Comparison of ENCODE assay signal across 28 mouse cellular contexts in genomic region chr5:18433287-18433686, GRCm38 (mm10).
DNase-seq lines count a peak whose midpoint lies in the region; ATAC-seq and TF ChIP-seq lines count a peak whose summit lies in the region.
"Had no signal": no experiment of that assay in that cellular context is flagged by ENCODE, and none has a peak within 500 bp of the region (broad histone marks: within the 10 kb centered on the region; RNA-seq: fewer than 3 reads in every experiment).

No protein-coding gene starts in this region.

- no peaks in the 10 kb centered on the region for H3K36me3 ChIP-seq in forebrain, postnatal 0 days (ENCODE audit: insufficient read depth)
- no peaks in the 10 kb centered on the region for H3K36me3 ChIP-seq in forebrain, embryonic 16.5 days (ENCODE audit: control insufficient read depth, insufficient read depth)
- no peaks in the 10 kb centered on the region for H3K36me3 ChIP-seq in midbrain, embryonic 16.5 days (ENCODE audit: control insufficient read depth, insufficient read depth, low read length)
- no peaks in the 10 kb centered on the region for H3K36me3 ChIP-seq in midbrain, embryonic 10.5 days
- H3K36me3 ChIP-seq: embryonic facial prominence, embryonic 12.5 days; hindbrain, embryonic 13.5 days; limb, embryonic 10.5 days; liver, embryonic 15.5 days; lung, embryonic 15.5 days; neural tube, embryonic 12.5 days had no signal

- no peak for TF ChIP-seq CTCF in forebrain, postnatal 0 days (IDR thresholded peaks at IDR 0.05; ENCODE audit: low read depth)
- TF ChIP-seq CTCF in brain, embryonic 14.5 days (IDR thresholded peaks at IDR 0.05; ENCODE audit: borderline replicate concordance, extremely low read depth, insufficient read depth, insufficient read length): no peak

- no peak for TF ChIP-seq POLR2A in brain, embryonic 14.5 days (IDR thresholded peaks at IDR 0.05; ENCODE audit: borderline replicate concordance, extremely low read depth, insufficient read depth, insufficient read length, poor library complexity, severe bottlenecking)

- no peak overlapping the region for H3K27ac ChIP-seq in forebrain, postnatal 0 days (ENCODE audit: low read depth, low read length)
- no peak overlapping the region for H3K27ac ChIP-seq in forebrain, embryonic 16.5 days (ENCODE audit: low read length)
- no peak overlapping the region for H3K27ac ChIP-seq in midbrain, embryonic 16.5 days (ENCODE audit: low read length)
- no peak overlapping the region for H3K27ac ChIP-seq in midbrain, embryonic 10.5 days (replicated peaks)
- H3K27ac ChIP-seq: embryonic facial prominence, embryonic 12.5 days; hindbrain, embryonic 13.5 days; layer of hippocampus, adult 2 months; left cerebral cortex, adult 2 months; limb, embryonic 10.5 days; liver, embryonic 15.5 days; lung, embryonic 15.5 days; neural tube, embryonic 12.5 days; stomach, postnatal 0 days had no signal

- 21% methylated on average over 7 of the region's 7 CpGs for WGBS in forebrain, postnatal 0 days
- 38% methylated on average over 7 of the region's 7 CpGs for WGBS in forebrain, embryonic 16.5 days
- WGBS in midbrain, embryonic 16.5 days: 33% methylated on average over 7 of the region's 7 CpGs
- 70% methylated on average over 7 of the region's 7 CpGs for WGBS in midbrain, embryonic 10.5 days

- peak; percentile 36 for DNase-seq in forebrain, postnatal 0 days
- DNase-seq in layer of hippocampus, adult 11-12 months (ENCODE audit: low spot score): peak; percentile 12
- no peak for DNase-seq in layer of hippocampus, postnatal 25 days (ENCODE audit: extremely low spot score in 1 of 2, low spot score in 1 of 2)
- DNase-seq in midbrain, embryonic 10.5 days (ENCODE audit: low spot score): no peak
- DNase-seq in brain, embryonic 14.5 days (ENCODE audit: low read depth): peak; percentile 48
- DNase-seq: adrenal gland, postnatal 36 days; cerebellum, adult 18-20 months; cerebellum, postnatal 25 days; gastrocnemius, postnatal 36 days; kidney, adult 18-20 months; liver; lung, postnatal 36 days; thymus, adult 2 months; thymus, postnatal 4 days had no signal

- no peaks in the 10 kb centered on the region for H3K9me3 ChIP-seq in forebrain, postnatal 0 days (ENCODE audit: low read length)
- no peaks in the 10 kb centered on the region for H3K9me3 ChIP-seq in forebrain, embryonic 16.5 days (ENCODE audit: control insufficient read depth, low read length)
- H3K9me3 ChIP-seq in midbrain, embryonic 16.5 days (replicated peaks; ENCODE audit: control insufficient read depth, low read length, poor library complexity, severe bottlenecking): no peaks in the 10 kb centered on the region
- H3K9me3 ChIP-seq in midbrain, embryonic 10.5 days (replicated peaks): no peaks in the 10 kb centered on the region
- H3K9me3 ChIP-seq: embryonic facial prominence, embryonic 12.5 days; hindbrain, embryonic 13.5 days; limb, embryonic 10.5 days; liver, embryonic 15.5 days; lung, embryonic 15.5 days; megakaryocyte, embryonic 14.5 days; neural tube, embryonic 12.5 days had no signal

- H3K4me2 ChIP-seq in forebrain, postnatal 0 days (ENCODE audit: low read depth): no peak overlapping the region
- H3K4me2 ChIP-seq in forebrain, embryonic 16.5 days (ENCODE audit: low read length): no peak overlapping the region
- H3K4me2 ChIP-seq in midbrain, embryonic 16.5 days (ENCODE audit: low read length): no peak overlapping the region
- H3K4me2 ChIP-seq: embryonic facial prominence, embryonic 12.5 days; hindbrain, embryonic 13.5 days; liver, embryonic 15.5 days; lung, embryonic 15.5 days; neural tube, embryonic 12.5 days had no signal

- no peak overlapping the region for H3K4me3 ChIP-seq in forebrain, postnatal 0 days (ENCODE audit: low read depth, low read length)
- no peak overlapping the region for H3K4me3 ChIP-seq in forebrain, embryonic 16.5 days (replicated peaks; ENCODE audit: low read length)
- no peak overlapping the region for H3K4me3 ChIP-seq in midbrain, embryonic 16.5 days (ENCODE audit: low read depth, low read length)
- H3K4me3 ChIP-seq in midbrain, embryonic 10.5 days: no peak overlapping the region
- H3K4me3 ChIP-seq: embryonic facial prominence, embryonic 12.5 days; hindbrain, embryonic 13.5 days; layer of hippocampus, adult 2 months; left cerebral cortex, adult 2 months; limb, embryonic 10.5 days; liver, embryonic 15.5 days; lung, embryonic 15.5 days; megakaryocyte, embryonic 14.5 days; neural tube, embryonic 12.5 days had no signal

- ATAC-seq in forebrain, postnatal 0 days: peak; percentile 66; the same call in 1 of the 2 replicates
- no peak for ATAC-seq in forebrain, embryonic 16.5 days
- peak; percentile 76 for ATAC-seq in midbrain, embryonic 16.5 days
- ATAC-seq in cerebellum, adult (ENCODE audit: insufficient number of reproducible peaks, low FRiP score, low TSS enrichment): no peak
- ATAC-seq: inflammation-experienced regulatory T-cells, adult 6 months had no signal

- no peak overlapping the region for H3K9ac ChIP-seq in forebrain, postnatal 0 days
- H3K9ac ChIP-seq in forebrain, embryonic 16.5 days (replicated peaks; ENCODE audit: low read depth, low read length): no peak overlapping the region
- H3K9ac ChIP-seq in midbrain, embryonic 16.5 days (ENCODE audit: low read depth, low read length): no peak overlapping the region
- H3K9ac ChIP-seq: embryonic facial prominence, embryonic 12.5 days; hindbrain, embryonic 13.5 days; liver, embryonic 15.5 days; lung, embryonic 15.5 days; neural tube, embryonic 12.5 days had no signal

- no peaks in the 10 kb centered on the region for H3K27me3 ChIP-seq in forebrain, postnatal 0 days (ENCODE audit: insufficient read depth, low read length)
- no peaks in the 10 kb centered on the region for H3K27me3 ChIP-seq in forebrain, embryonic 16.5 days (replicated peaks; ENCODE audit: control insufficient read depth, insufficient read depth, low read length)
- no peaks in the 10 kb centered on the region for H3K27me3 ChIP-seq in midbrain, embryonic 16.5 days (ENCODE audit: control insufficient read depth, insufficient read depth, low read depth, low read length)
- H3K27me3 ChIP-seq in midbrain, embryonic 10.5 days (ENCODE audit: low read depth, poor library complexity, severe bottlenecking): no peaks in the 10 kb centered on the region
- H3K27me3 ChIP-seq: embryonic facial prominence, embryonic 12.5 days; hindbrain, embryonic 13.5 days; liver, embryonic 15.5 days; lung, embryonic 15.5 days; megakaryocyte, embryonic 14.5 days; neural tube, embryonic 12.5 days had no signal

- H3K4me1 ChIP-seq in forebrain, postnatal 0 days (ENCODE audit: insufficient read depth): peaks cover 7% of the 10 kb centered on the region; the same call in 1 of the 2 replicates
- H3K4me1 ChIP-seq in forebrain, embryonic 16.5 days (replicated peaks; ENCODE audit: control insufficient read depth, insufficient read depth, low read length): no peaks in the 10 kb centered on the region
- no peaks in the 10 kb centered on the region for H3K4me1 ChIP-seq in midbrain, embryonic 16.5 days (ENCODE audit: control insufficient read depth, insufficient read depth, low read length)
- peaks cover 7% of the 10 kb centered on the region; the same call in 1 of the 2 replicates for H3K4me1 ChIP-seq in midbrain, embryonic 10.5 days
- H3K4me1 ChIP-seq: embryonic facial prominence, embryonic 12.5 days; limb, embryonic 10.5 days; liver, embryonic 15.5 days; lung, embryonic 15.5 days; megakaryocyte, embryonic 14.5 days; neural tube, embryonic 12.5 days had no signal

Comparison
In these comparisons a context has a peak if more than half of its experiments do, and no peak if none do; other contexts are left out.
1. ATAC-seq: peak in forebrain, postnatal 0 days (single experiment) and midbrain, embryonic 16.5 days (single experiment); none in forebrain, embryonic 16.5 days (single experiment) and cerebellum, adult (single experiment).
2. DNase-seq: peak in forebrain, postnatal 0 days (single experiment), layer of hippocampus, adult 11-12 months (single experiment) and brain, embryonic 14.5 days (single experiment); none in layer of hippocampus, postnatal 25 days (0 of 2) and midbrain, embryonic 10.5 days (single experiment).